8 mouse cellular contexts compared by ENCODE assay signal in genomic region chr4:129640638-129641467, GRCm38 (mm10). TPM values are rescaled to one million over a fixed set of nuclear protein-coding genes. Genes with fewer than 3 reads are reported as not detected.
DNase-seq lines count a peak whose midpoint lies in the region; ATAC-seq and TF ChIP-seq lines count a peak whose summit lies in the region.

Txlna (minus strand) TSS chr4:129641065.

- peak; percentile 44; the same call in 1 of the 2 replicates for TF ChIP-seq EP300 in heart, postnatal 0 days (IDR thresholded peaks at IDR 0.05; ENCODE audit: low read depth)

- H3K9ac ChIP-seq in forebrain, embryonic 12.5 days = peak within 1 kb of the TSS; percentile 78
- H3K9ac ChIP-seq in heart, postnatal 0 days (replicated peaks; ENCODE audit: low read depth, low read length) = peak within 1 kb of the TSS; percentile 75
- H3K9ac ChIP-seq in liver, embryonic 16.5 days (ENCODE audit: low read depth, low read length) = peak within 1 kb of the TSS; percentile 77
- peak within 1 kb of the TSS; percentile 82 for H3K9ac ChIP-seq in neural tube, embryonic 13.5 days

- peak within 1 kb of the TSS; percentile 93 for H3K27ac ChIP-seq in forebrain, embryonic 12.5 days
- H3K27ac ChIP-seq in heart, postnatal 0 days (ENCODE audit: low read depth) = peak within 1 kb of the TSS; percentile 92
- H3K27ac ChIP-seq in liver, embryonic 16.5 days (ENCODE audit: low read length) = peak within 1 kb of the TSS; percentile 91
- H3K27ac ChIP-seq in neural tube, embryonic 13.5 days (replicated peaks) = peak within 1 kb of the TSS; percentile 92
- peak within 1 kb of the TSS; percentile 99 for H3K27ac ChIP-seq in testis, adult 2 months (ENCODE audit: control insufficient read depth, insufficient read depth, low read depth, low read length)

- peaks cover 44% of the 10 kb centered on the region for H3K4me1 ChIP-seq in E14TG2a.4 (replicated peaks; ENCODE audit: low read depth, low read length)
- peaks cover 28% of the 10 kb centered on the region for H3K4me1 ChIP-seq in forebrain, embryonic 12.5 days
- H3K4me1 ChIP-seq in heart, postnatal 0 days (ENCODE audit: control insufficient read depth, insufficient read depth) = peaks cover 21% of the 10 kb centered on the region
- peaks cover 23% of the 10 kb centered on the region for H3K4me1 ChIP-seq in liver, embryonic 16.5 days (ENCODE audit: control insufficient read depth, low read depth, low read length)
- peaks cover 38% of the 10 kb centered on the region for H3K4me1 ChIP-seq in neural tube, embryonic 13.5 days (replicated peaks)
- peaks cover 12% of the 10 kb centered on the region for H3K4me1 ChIP-seq in testis, adult 2 months (ENCODE audit: control insufficient read depth, insufficient read depth, low read length)

- under 1% methylated on average over 60 of the region's 60 CpGs for WGBS in forebrain, embryonic 12.5 days
- WGBS in heart, postnatal 0 days = under 1% methylated on average over 55 of the region's 60 CpGs
- under 1% methylated on average over 60 of the region's 60 CpGs for WGBS in liver, embryonic 16.5 days (ENCODE audit: insufficient replicate concordance)
- WGBS in neural tube, embryonic 13.5 days = under 1% methylated on average over 60 of the region's 60 CpGs

- no peak for TF ChIP-seq CTCF in E14TG2a.4 (conservative IDR thresholded peaks at IDR 0.05; ENCODE audit: low read length)
- no peak for TF ChIP-seq CTCF in heart, postnatal 0 days (IDR thresholded peaks at IDR 0.05; ENCODE audit: low read depth)
- TF ChIP-seq CTCF in testis, adult 2 months (IDR thresholded peaks at IDR 0.05; ENCODE audit: control insufficient read depth, insufficient read depth, insufficient replicate concordance, low read depth, low read length) = no peak

- peak; percentile 89 for TF ChIP-seq POLR2A in testis, adult 2 months (IDR thresholded peaks at IDR 0.05; ENCODE audit: control insufficient read depth, low read depth, low read length)

- H3K4me3 ChIP-seq in E14TG2a.4 (replicated peaks; ENCODE audit: low read length) = peak within 1 kb of the TSS; percentile 88
- peak within 1 kb of the TSS; percentile 56 for H3K4me3 ChIP-seq in forebrain, embryonic 12.5 days (replicated peaks)
- peak within 1 kb of the TSS; percentile 72 for H3K4me3 ChIP-seq in heart, postnatal 0 days (ENCODE audit: low read depth, low read length)
- peak within 1 kb of the TSS; percentile 81 for H3K4me3 ChIP-seq in liver, embryonic 16.5 days (ENCODE audit: low read depth, low read length)
- H3K4me3 ChIP-seq in neural tube, embryonic 13.5 days = peak within 1 kb of the TSS; percentile 55
- peak within 1 kb of the TSS; percentile 99 for H3K4me3 ChIP-seq in testis, adult 2 months (ENCODE audit: control insufficient read depth, low read depth, low read length)

- no peaks in the 10 kb centered on the region for H3K9me3 ChIP-seq in E14TG2a.4 (ENCODE audit: low read length)
- no peaks in the 10 kb centered on the region for H3K9me3 ChIP-seq in forebrain, embryonic 12.5 days
- no peaks in the 10 kb centered on the region for H3K9me3 ChIP-seq in heart, postnatal 0 days (replicated peaks; ENCODE audit: control insufficient read depth, low read length)
- H3K9me3 ChIP-seq in liver, embryonic 16.5 days (replicated peaks; ENCODE audit: control insufficient read depth, low read length) = no peaks in the 10 kb centered on the region
- no peaks in the 10 kb centered on the region for H3K9me3 ChIP-seq in neural tube, embryonic 13.5 days

- no peaks in the 10 kb centered on the region for H3K27me3 ChIP-seq in E14TG2a.4 (ENCODE audit: insufficient read depth, low read length)
- no peaks in the 10 kb centered on the region for H3K27me3 ChIP-seq in forebrain, embryonic 12.5 days
- H3K27me3 ChIP-seq in heart, postnatal 0 days (ENCODE audit: control insufficient read depth, insufficient read depth, low read length) = no peaks in the 10 kb centered on the region
- no peaks in the 10 kb centered on the region for H3K27me3 ChIP-seq in liver, embryonic 16.5 days (ENCODE audit: control insufficient read depth, insufficient read depth, low read depth, low read length)
- no peaks in the 10 kb centered on the region for H3K27me3 ChIP-seq in neural tube, embryonic 13.5 days
- H3K27me3 ChIP-seq in testis, adult 2 months (ENCODE audit: control insufficient read depth, insufficient read depth, low read length) = no peaks in the 10 kb centered on the region

- peaks cover 64% of the 10 kb centered on the region for H3K36me3 ChIP-seq in E14TG2a.4 (ENCODE audit: insufficient read depth, low read length)
- H3K36me3 ChIP-seq in forebrain, embryonic 12.5 days (replicated peaks) = peaks cover 53% of the 10 kb centered on the region
- peaks cover 40% of the 10 kb centered on the region for H3K36me3 ChIP-seq in heart, postnatal 0 days (replicated peaks; ENCODE audit: control insufficient read depth, insufficient read depth, low read length)
- peaks cover 29% of the 10 kb centered on the region for H3K36me3 ChIP-seq in liver, embryonic 16.5 days (ENCODE audit: control insufficient read depth, insufficient read depth)
- H3K36me3 ChIP-seq in neural tube, embryonic 13.5 days = peaks cover 50% of the 10 kb centered on the region
- H3K36me3 ChIP-seq in testis, adult 2 months (ENCODE audit: control insufficient read depth, insufficient read depth, low read length) = peaks cover 5% of the 10 kb centered on the region

- peak within 1 kb of the TSS; percentile 74 for H3K4me2 ChIP-seq in forebrain, embryonic 12.5 days
- H3K4me2 ChIP-seq in heart, postnatal 0 days (ENCODE audit: low read depth, low read length) = peak within 1 kb of the TSS; percentile 91
- peak within 1 kb of the TSS; percentile 91 for H3K4me2 ChIP-seq in liver, embryonic 16.5 days (ENCODE audit: low read depth, low read length)
- peak within 1 kb of the TSS; percentile 73 for H3K4me2 ChIP-seq in neural tube, embryonic 13.5 days

- ATAC-seq in forebrain, embryonic 12.5 days (ENCODE audit: low FRiP score) = peak; percentile 97
- ATAC-seq in heart, postnatal 0 days (ENCODE audit: insufficient read depth, low read depth) = peak; percentile 95
- ATAC-seq in liver, embryonic 16.5 days (ENCODE audit: low read depth) = peak; percentile 91
- ATAC-seq in neural tube, embryonic 13.5 days (ENCODE audit: low read depth) = peak; percentile 98

- DNase-seq in c-Kit-positive CD71-positive TER-119-positive erythroid progenitor cells, embryonic 14.5 days (ENCODE audit: low spot score) = peak; percentile 96
- peak; percentile 98 for DNase-seq in heart, postnatal 0 days (ENCODE audit: low spot score)
- DNase-seq in kidney, postnatal 4 days = peak; percentile 97 to 98

RNA-seq across cellular contexts. Expression of gene Txlna, which starts in this region (rescaled TPM):
- polyA plus RNA-seq in forebrain, embryonic 12.5 days (2016; fragmentation: Nextera tagmentation; extraction: Ambion mirVana) = 97.1 and 111 TPM in 2 replicates
- 28.3 and 28.5 TPM in 2 replicates for total RNA-seq in heart, postnatal 0 days (2014; rRNA removed; ENCODE audit: low replicate concordance)
- 22.7 and 23.2 TPM in 2 replicates for polyA plus RNA-seq in heart, postnatal 0 days (2015; fragmentation: Nextera tagmentation; extraction: Ambion mirVana)
- polyA plus RNA-seq in liver, embryonic 16.5 days (2015; fragmentation: Nextera tagmentation; extraction: Ambion mirVana) = 22.1 and 24.2 TPM in 2 replicates
- polyA plus RNA-seq in neural tube, embryonic 13.5 days (2015; fragmentation: Nextera tagmentation; extraction: Ambion mirVana) = 47.6 and 55.2 TPM in 2 replicates
- 15.3 and 15.9 TPM in 2 replicates for polyA plus RNA-seq in testis, adult 2 months (2012; rRNA removed)

Comparison
In these comparisons a context has a peak if more than half of its experiments do, and no peak if none do; other contexts are left out.
1. Peak in every context shown above with its lines: DNase-seq, ATAC-seq, H3K4me3 ChIP-seq and H3K27ac ChIP-seq.